Mouse (Mus musculus): ENCODE measurements around the gene Serpina3g.

Gene Serpina3g

DNA sequence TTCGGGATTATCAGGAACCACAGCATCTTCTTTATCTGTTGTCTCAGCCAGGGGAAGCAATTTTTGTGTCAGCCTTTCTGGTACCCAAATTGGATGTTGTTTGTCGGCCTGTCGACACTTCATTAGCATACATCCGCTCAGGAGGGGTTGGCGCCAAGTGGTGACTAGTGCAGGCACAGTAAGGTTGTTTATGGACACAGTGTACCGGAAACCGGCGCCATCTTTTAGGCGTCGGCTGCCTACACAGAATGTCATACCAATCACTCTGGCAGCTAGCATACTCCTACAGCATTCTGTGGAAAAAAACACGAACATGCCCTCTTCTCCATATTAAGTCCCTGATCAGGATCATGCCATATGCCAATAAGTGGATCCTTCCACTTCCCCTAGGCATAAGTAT lies 47.3 kb downstream of the Serpina3g start:
- DNase-seq (ENCODE audit: low read depth), result no peak

DNA sequence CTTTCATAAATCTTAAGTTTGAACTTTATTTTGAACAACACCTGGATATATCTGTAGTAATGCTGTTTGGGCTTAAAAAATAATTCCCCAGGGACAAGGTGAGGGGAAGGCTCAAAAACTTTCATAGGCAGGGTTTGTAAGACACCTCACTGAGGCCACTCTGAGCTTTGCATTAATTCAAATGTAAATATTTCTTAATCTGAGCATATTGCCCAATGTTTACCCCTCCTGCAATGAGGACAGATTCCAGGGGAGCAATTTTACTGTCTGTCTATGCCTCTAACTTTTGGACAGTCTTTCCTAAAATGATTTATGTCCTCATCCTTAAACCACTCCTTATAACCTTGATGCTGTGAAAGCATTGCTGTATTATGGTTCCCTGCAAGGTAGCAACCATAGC lies 52.3 kb downstream of the Serpina3g start:
- DNase-seq (ENCODE audit: low read depth), result no peak

DNA sequence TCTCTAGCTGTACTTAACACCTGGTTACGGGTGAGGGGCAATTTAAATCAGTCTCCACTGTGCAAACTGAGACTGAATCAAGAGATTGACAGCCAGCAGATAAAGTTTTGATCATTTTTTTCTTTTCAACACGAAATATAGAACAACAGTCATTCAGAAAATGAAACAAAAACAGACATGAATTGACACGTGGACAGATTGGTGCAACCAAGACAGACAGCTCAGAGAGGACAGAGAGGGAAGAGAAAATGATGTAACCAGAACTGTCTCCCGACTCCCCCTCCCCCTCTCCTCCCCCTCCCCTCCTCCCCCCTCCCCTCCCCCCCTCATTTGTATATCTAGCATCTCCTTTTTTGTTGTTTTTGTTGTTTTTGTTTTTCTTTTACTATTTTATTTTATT lies 53.8 kb downstream of the Serpina3g start:
- DNase-seq (ENCODE audit: low read depth), result no peak

Measured in naive thymus-derived CD4-positive, alpha-beta T cell, adult 2 months (primary cell).